Mouse (Mus musculus): Measurements from ENCODE around the gene L3mbtl3.

The L3mbtl3 gene

GRCm38 (mm10) chr10:26375790-26376545 lies at the start of gene L3mbtl3:
TSS of gene L3mbtl3 (minus strand) at chr10:26375971.
- peak; percentile 81 to 88 for DNase-seq

- no peak for DNase-seq
These were observed 45.4 kb upstream of the L3mbtl3 start for GRCm38 (mm10) chr10:26421168-26421567.

- DNase-seq, result no peak
These were observed 12.9 kb upstream of the L3mbtl3 start for GRCm38 (mm10) chr10:26388656-26389055.

GRCm38 (mm10) chr10:26377332-26377602 lies 1.5 kb upstream of the L3mbtl3 start:
- no peak for DNase-seq

GRCm38 (mm10) chr10:26376546-26377331 lies 968 bp upstream of the L3mbtl3 start:
- peak in 1 of 2 experiments; percentile 28 for DNase-seq

GRCm38 (mm10) chr10:26375351-26375751 lies 420 bp downstream of the L3mbtl3 start:
- peak in 1 of 2 experiments; percentile 33 for DNase-seq

GRCm38 (mm10) chr10:26374436-26375311 lies 1.1 kb downstream of the L3mbtl3 start:
- DNase-seq, result peak; percentile 57 to 60

- peak; percentile 59 to 73 for DNase-seq
These were observed 1.8 kb downstream of the L3mbtl3 start for GRCm38 (mm10) chr10:26373951-26374435.

GRCm38 (mm10) chr10:26372940-26373931 lies 2.5 kb downstream of the L3mbtl3 start:
- DNase-seq, result peak; percentile 62 to 78

GRCm38 (mm10) chr10:26371416-26371815 lies 4.4 kb downstream of the L3mbtl3 start:
- no peak for DNase-seq

- no peak for DNase-seq
These were observed 10.8 kb downstream of the L3mbtl3 start for GRCm38 (mm10) chr10:26364942-26365341.

GRCm38 (mm10) chr10:26364326-26364856 lies 11.4 kb downstream of the L3mbtl3 start:
- peak in 1 of 2 experiments; percentile 24 for DNase-seq

- DNase-seq, result no peak
These were observed 12.2 kb downstream of the L3mbtl3 start for GRCm38 (mm10) chr10:26363605-26364004.

- DNase-seq, result no peak
These were observed 17.0 kb downstream of the L3mbtl3 start for GRCm38 (mm10) chr10:26358798-26359197.

- DNase-seq, result no peak
These were observed 17.5 kb downstream of the L3mbtl3 start for GRCm38 (mm10) chr10:26358231-26358630.

- DNase-seq, result no peak
These were observed 22.0 kb downstream of the L3mbtl3 start for GRCm38 (mm10) chr10:26353781-26354180.

- DNase-seq, result no peak
These were observed 24.5 kb downstream of the L3mbtl3 start for GRCm38 (mm10) chr10:26351129-26351738.

- DNase-seq, result no peak
These were observed 25.6 kb downstream of the L3mbtl3 start for GRCm38 (mm10) chr10:26350153-26350552.

- no peak for DNase-seq
These were observed 28.2 kb downstream of the L3mbtl3 start for GRCm38 (mm10) chr10:26347614-26348013.

GRCm38 (mm10) chr10:26345879-26346278 lies 29.9 kb downstream of the L3mbtl3 start:
- DNase-seq, result no peak

Data from spleen, adult 18-20 months (tissue).